ENCODE assay signal across 23 mouse cellular contexts in the genomic region with DNA sequence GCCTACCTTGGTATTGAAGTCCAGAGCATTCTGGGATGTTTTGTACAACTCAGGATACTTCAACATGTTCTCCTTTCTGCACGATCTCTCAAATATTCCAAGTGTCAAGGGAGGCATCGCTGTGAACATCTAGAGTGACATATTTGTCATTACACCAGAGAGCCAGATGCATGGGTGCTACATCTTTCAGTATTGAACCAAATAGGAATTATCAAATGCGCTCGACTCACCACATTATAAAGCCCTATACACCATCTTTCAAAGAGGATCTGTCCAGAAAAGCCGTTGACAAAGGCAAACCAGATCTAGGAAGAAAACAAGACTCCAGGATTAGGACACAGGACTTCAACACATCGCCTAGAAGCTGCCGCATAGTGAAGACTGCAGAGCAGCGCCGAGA. TPM values are rescaled to one million over a fixed set of nuclear protein-coding genes. Genes with fewer than 3 reads are reported as not detected.
DNase-seq lines count a peak whose midpoint lies in the region; ATAC-seq and TF ChIP-seq lines count a peak whose summit lies in the region.
"Had no signal": no experiment of that assay in that cellular context is flagged by ENCODE, and none has a peak within 500 bp of the region (broad histone marks: within the 10 kb centered on the region; RNA-seq: fewer than 3 reads in every experiment).

No protein-coding gene starts in this region.

- H3K36me3 ChIP-seq in heart, embryonic 10.5 days, result no peaks in the 10 kb centered on the region
- H3K36me3 ChIP-seq in heart, adult 2 months (ENCODE audit: control insufficient read depth, insufficient read depth, low read length), result no peaks in the 10 kb centered on the region
- no peaks in the 10 kb centered on the region for H3K36me3 ChIP-seq in midbrain, embryonic 10.5 days
- H3K36me3 ChIP-seq in midbrain, embryonic 15.5 days (replicated peaks), result 0 out of 2 replicates have a peak, but pooled peaks cover 2% of the 10 kb centered on the region
- H3K36me3 ChIP-seq in midbrain, embryonic 11.5 days (ENCODE audit: control insufficient read depth, insufficient read depth, low read length), result no peaks in the 10 kb centered on the region
- H3K36me3 ChIP-seq in midbrain, postnatal 0 days (ENCODE audit: insufficient read depth, low read length), result peaks cover 12% of the 10 kb centered on the region

- no peak overlapping the region for H3K4me2 ChIP-seq in midbrain, embryonic 15.5 days
- no peak overlapping the region; the same call in 1 of the 2 replicates for H3K4me2 ChIP-seq in midbrain, embryonic 11.5 days
- no peak overlapping the region for H3K4me2 ChIP-seq in midbrain, postnatal 0 days (ENCODE audit: low read depth, low read length, poor library complexity, severe bottlenecking)

- no peaks in the 10 kb centered on the region for H3K9me3 ChIP-seq in heart, embryonic 10.5 days
- no peaks in the 10 kb centered on the region for H3K9me3 ChIP-seq in midbrain, embryonic 10.5 days (replicated peaks)
- no peaks in the 10 kb centered on the region for H3K9me3 ChIP-seq in midbrain, embryonic 15.5 days
- no peaks in the 10 kb centered on the region for H3K9me3 ChIP-seq in midbrain, embryonic 11.5 days (ENCODE audit: control insufficient read depth, low read length)
- H3K9me3 ChIP-seq in midbrain, postnatal 0 days (ENCODE audit: low read length), result no peaks in the 10 kb centered on the region
- H3K9me3 ChIP-seq: G1E had no signal

- intact Hi-C loops in heart, adult 2 months (cut with DNase I), result no loop called here

- no peak for TF ChIP-seq POLR2A in heart, adult 2 months (IDR thresholded peaks at IDR 0.05; ENCODE audit: insufficient read depth, low read depth, low read length)

- no peak for ATAC-seq in midbrain, embryonic 15.5 days (replicated peaks)
- ATAC-seq in midbrain, embryonic 11.5 days (ENCODE audit: low FRiP score), result no peak
- no peak for ATAC-seq in midbrain, postnatal 0 days (ENCODE audit: low FRiP score)
- ATAC-seq: activated CD4-positive, CD25-positive, alpha-beta regulatory T cell, adult 4 months; CD4-positive, CD25-positive, alpha-beta regulatory T cell, adult 4 months; Patski had no signal

- peaks cover 3% of the 10 kb centered on the region; the same call in 1 of the 2 replicates for H3K4me1 ChIP-seq in heart, embryonic 10.5 days
- H3K4me1 ChIP-seq in heart, adult 2 months (ENCODE audit: control insufficient read depth, insufficient read depth, low read length), result peaks cover 1% of the 10 kb centered on the region; the same call in 1 of the 2 replicates
- peaks cover 63% of the 10 kb centered on the region for H3K4me1 ChIP-seq in midbrain, embryonic 10.5 days
- peaks cover 3% of the 10 kb centered on the region; the same call in 1 of the 2 replicates for H3K4me1 ChIP-seq in midbrain, embryonic 15.5 days
- H3K4me1 ChIP-seq in midbrain, embryonic 11.5 days (ENCODE audit: control insufficient read depth, insufficient read depth, low read length), result peaks cover 24% of the 10 kb centered on the region
- H3K4me1 ChIP-seq in midbrain, postnatal 0 days (ENCODE audit: insufficient read depth, low read length), result no peaks in the 10 kb centered on the region

- no peak overlapping the region for H3K27ac ChIP-seq in heart, embryonic 10.5 days
- H3K27ac ChIP-seq in heart, adult 2 months, result no peak overlapping the region
- peak overlapping the region; percentile 82 for H3K27ac ChIP-seq in midbrain, embryonic 10.5 days (replicated peaks)
- H3K27ac ChIP-seq in midbrain, embryonic 15.5 days, result no peak overlapping the region
- peak overlapping the region; percentile 17; the same call in 1 of the 2 replicates for H3K27ac ChIP-seq in midbrain, embryonic 11.5 days (ENCODE audit: low read depth, low read length)
- H3K27ac ChIP-seq in midbrain, postnatal 0 days (ENCODE audit: low read depth, low read length), result no peak overlapping the region

- no peaks in the 10 kb centered on the region for H3K79me2 ChIP-seq in heart, adult 2 months (replicated peaks; ENCODE audit: control insufficient read depth, insufficient read depth, low read length)

- DNase-seq in heart, embryonic 10.5 days (ENCODE audit: low spot score), result peak; percentile 38
- DNase-seq in heart, adult 2 months, result no peak
- no peak for DNase-seq in midbrain, embryonic 10.5 days (ENCODE audit: low spot score)
- peak; percentile 90 for DNase-seq in midbrain, embryonic 11.5 days (ENCODE audit: low spot score, missing footprints)
- DNase-seq in midbrain, postnatal 0 days (ENCODE audit: low spot score), result no peak
- DNase-seq: adrenal gland, adult 2 months; adrenal gland, adult 8-10 months; adrenal gland, postnatal 10 days; adrenal gland, postnatal 14 days; adrenal gland, postnatal 25 days; adrenal gland, postnatal 36 days; B cell, adult 2 months; cerebellum, adult 11 months; cerebellum, adult 11-12 months; cerebellum, adult 18-20 months had no signal

- no peaks in the 10 kb centered on the region for H3K27me3 ChIP-seq in heart, embryonic 10.5 days (ENCODE audit: insufficient read depth, poor library complexity, severe bottlenecking)
- no peaks in the 10 kb centered on the region for H3K27me3 ChIP-seq in heart, adult 2 months (ENCODE audit: control insufficient read depth, insufficient read depth, low read length)
- H3K27me3 ChIP-seq in midbrain, embryonic 10.5 days (ENCODE audit: low read depth, poor library complexity, severe bottlenecking), result peaks cover 87% of the 10 kb centered on the region
- H3K27me3 ChIP-seq in midbrain, embryonic 15.5 days (replicated peaks), result peaks cover 55% of the 10 kb centered on the region
- peaks cover 68% of the 10 kb centered on the region for H3K27me3 ChIP-seq in midbrain, embryonic 11.5 days (ENCODE audit: control insufficient read depth, insufficient read depth, low read length)
- H3K27me3 ChIP-seq in midbrain, postnatal 0 days (ENCODE audit: insufficient read depth, low read length), result peaks cover 7% of the 10 kb centered on the region; the same call in 1 of the 2 replicates
- H3K27me3 ChIP-seq: CH12.LX had no signal

- no peak for TF ChIP-seq CTCF in heart, adult 2 months (IDR thresholded peaks at IDR 0.05)
- TF ChIP-seq CTCF in midbrain, postnatal 0 days (IDR thresholded peaks at IDR 0.05), result no peak

- 92% methylated on average over 9 of the region's 9 CpGs for WGBS in heart, embryonic 10.5 days
- WGBS in heart, adult 2 months, result 89% methylated on average over 9 of the region's 9 CpGs
- 66% methylated on average over 9 of the region's 9 CpGs for WGBS in midbrain, embryonic 10.5 days
- WGBS in midbrain, embryonic 15.5 days, result 69% methylated on average over 9 of the region's 9 CpGs
- WGBS in midbrain, embryonic 11.5 days, result 60% methylated on average over 9 of the region's 9 CpGs
- 80% methylated on average over 9 of the region's 9 CpGs for WGBS in midbrain, postnatal 0 days

- no peak for TF ChIP-seq EP300 in heart, adult 2 months (IDR thresholded peaks at IDR 0.05; ENCODE audit: insufficient read depth, low read depth, low read length)

- no peak overlapping the region for H3K4me3 ChIP-seq in heart, embryonic 10.5 days
- H3K4me3 ChIP-seq in heart, adult 2 months, result no peak overlapping the region
- peak overlapping the region; percentile 2; the same call in 1 of the 2 replicates for H3K4me3 ChIP-seq in midbrain, embryonic 10.5 days
- no peak overlapping the region for H3K4me3 ChIP-seq in midbrain, embryonic 15.5 days
- peak overlapping the region; percentile 7 for H3K4me3 ChIP-seq in midbrain, embryonic 11.5 days (ENCODE audit: low read depth, low read length)
- no peak overlapping the region for H3K4me3 ChIP-seq in midbrain, postnatal 0 days (ENCODE audit: low read depth, low read length)

- no peak overlapping the region for H3K9ac ChIP-seq in heart, adult 2 months (ENCODE audit: low read depth, low read length)
- no peak overlapping the region for H3K9ac ChIP-seq in midbrain, embryonic 15.5 days
- no peak overlapping the region for H3K9ac ChIP-seq in midbrain, embryonic 11.5 days (ENCODE audit: low read length)
- no peak overlapping the region for H3K9ac ChIP-seq in midbrain, postnatal 0 days (replicated peaks; ENCODE audit: low read length, poor library complexity, severe bottlenecking)

RNA-seq across cellular contexts. Expression of a gene that starts 52.2 kb away (rescaled TPM):
- polyA plus RNA-seq in heart, embryonic 10.5 days (2016; fragmentation: Nextera tagmentation; extraction: Ambion mirVana), result 0.90 and 12.9 TPM in 2 replicates
- total RNA-seq in heart, adult 2 months (2021), result 1 to 10 TPM in 1 of 2 experiments, under 1 TPM in 1; 0.59 to 1.2 TPM
- 0.80 and 1.5 TPM in 2 replicates for polyA plus RNA-seq in heart, adult 2 months (2012; rRNA removed)
- polyA plus RNA-seq in midbrain, embryonic 10.5 days (2016; fragmentation: Nextera tagmentation; extraction: Ambion mirVana), result 16.2 and 30.1 TPM in 2 replicates
- polyA plus RNA-seq in midbrain, embryonic 15.5 days (2015; fragmentation: Nextera tagmentation; extraction: Ambion mirVana), result 34.4 and 37.2 TPM in 2 replicates
- 22.5 and 23.1 TPM in 2 replicates for polyA plus RNA-seq in midbrain, embryonic 11.5 days (2014; fragmentation: Nextera tagmentation; extraction: Ambion mirVana)
- total RNA-seq in midbrain, postnatal 0 days (2014; rRNA removed), result 27.1 and 28.0 TPM in 2 replicates
- 9.4 and 9.8 TPM in 2 replicates for polyA plus RNA-seq in midbrain, postnatal 0 days (2015; fragmentation: Nextera tagmentation; extraction: Ambion mirVana)
- total RNA-seq: CH12.LX, MEL had no signal
- polyA plus RNA-seq: C2C12, G1E, Patski had no signal

Comparison
In these comparisons a context has a peak if more than half of its experiments do, and no peak if none do; other contexts are left out.
1. DNase-seq: peak in heart, embryonic 10.5 days (single experiment) and midbrain, embryonic 11.5 days (single experiment); none in heart, adult 2 months (0 of 2), midbrain, embryonic 10.5 days (single experiment) and midbrain, postnatal 0 days (single experiment).
2. H3K27ac ChIP-seq: peak in midbrain, embryonic 10.5 days (single experiment) and midbrain, embryonic 11.5 days (single experiment); none in heart, embryonic 10.5 days (single experiment), heart, adult 2 months (single experiment), midbrain, embryonic 15.5 days (single experiment) and midbrain, postnatal 0 days (single experiment).
3. H3K4me3 ChIP-seq: peak in midbrain, embryonic 10.5 days (single experiment) and midbrain, embryonic 11.5 days (single experiment); none in heart, embryonic 10.5 days (single experiment), heart, adult 2 months (single experiment), midbrain, embryonic 15.5 days (single experiment) and midbrain, postnatal 0 days (single experiment).